Mouse (Mus musculus): Measurements from ENCODE around the gene Ift27. TPM values are rescaled to one million over a fixed set of nuclear protein-coding genes. Genes with fewer than 3 reads are reported as not detected.

Ift27 gene
- total RNA-seq (2021), result 10 to 100 TPM; 22.8 to 26.0 TPM

DNA sequence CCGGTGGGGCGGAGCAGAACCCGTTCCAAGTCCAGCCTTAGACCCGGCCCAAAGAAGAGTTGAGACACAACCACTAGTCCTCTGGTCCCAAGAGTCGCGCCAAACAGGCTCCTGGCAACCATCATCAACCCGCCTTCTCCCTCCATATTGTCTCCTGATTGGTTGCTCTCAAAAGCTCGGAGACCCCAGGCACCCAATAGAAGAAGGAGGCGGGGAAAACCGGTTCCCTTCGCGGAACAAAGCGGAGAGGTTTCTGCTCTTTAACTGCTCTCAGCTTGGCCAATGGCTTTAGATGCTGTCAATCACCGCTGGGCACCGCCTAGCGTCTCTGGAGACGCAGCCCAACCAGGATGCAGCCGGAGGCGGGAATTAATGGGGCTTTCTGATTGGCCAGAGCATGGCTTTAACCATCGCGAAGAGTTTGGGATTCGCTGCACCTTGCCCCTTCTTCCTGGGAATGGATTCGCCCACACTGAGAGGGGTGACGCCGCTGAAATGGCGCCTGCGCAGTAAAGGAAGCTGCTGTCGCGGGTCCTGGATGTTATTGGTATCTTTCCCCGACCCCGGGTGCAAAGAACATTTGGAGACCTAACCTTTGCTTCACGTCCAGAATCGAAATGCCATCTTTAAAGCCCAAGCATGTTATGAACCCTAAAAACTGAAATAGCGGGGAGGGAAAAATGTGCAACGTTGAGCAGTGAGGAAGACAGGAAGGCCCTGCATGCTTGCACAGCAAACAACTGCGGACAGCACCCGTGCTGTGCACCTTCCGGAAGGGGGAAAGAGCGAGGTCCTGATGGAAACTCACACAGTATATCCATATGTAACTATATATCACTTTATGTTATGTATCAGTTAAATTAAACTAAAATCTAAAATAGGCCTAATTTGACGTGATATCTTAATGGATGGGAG lies at the start of gene Ift27:
Gene Ift27, minus strand, starts transcription at position 136 of the 915 bp plus-strand sequence.
- DNase-seq (ENCODE audit: extremely low spot score in 1 of 2, low spot score in 1 of 2), result peak; percentile 86

DNA sequence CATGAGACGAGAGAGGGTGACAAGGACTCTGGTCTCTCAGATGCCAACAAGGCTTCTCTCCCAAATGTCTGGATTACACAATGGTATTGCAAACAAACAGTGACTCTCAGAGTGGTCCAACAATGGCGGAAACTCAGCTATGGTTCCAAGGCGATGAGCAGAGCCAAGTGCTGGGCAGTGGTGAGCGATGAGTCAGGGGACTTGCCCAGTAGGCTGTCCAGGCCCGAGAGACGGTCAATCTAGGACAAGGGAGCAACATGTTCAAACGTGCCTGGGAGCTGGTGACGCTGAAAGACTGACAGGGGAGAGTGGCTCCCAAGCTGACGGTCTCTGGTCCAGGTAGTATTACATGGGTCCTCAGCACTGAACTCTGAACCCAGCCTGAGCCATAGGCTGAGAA lies 41.4 kb upstream of the Ift27 start:
- DNase-seq (ENCODE audit: extremely low spot score in 1 of 2, low spot score in 1 of 2), result no peak

DNA sequence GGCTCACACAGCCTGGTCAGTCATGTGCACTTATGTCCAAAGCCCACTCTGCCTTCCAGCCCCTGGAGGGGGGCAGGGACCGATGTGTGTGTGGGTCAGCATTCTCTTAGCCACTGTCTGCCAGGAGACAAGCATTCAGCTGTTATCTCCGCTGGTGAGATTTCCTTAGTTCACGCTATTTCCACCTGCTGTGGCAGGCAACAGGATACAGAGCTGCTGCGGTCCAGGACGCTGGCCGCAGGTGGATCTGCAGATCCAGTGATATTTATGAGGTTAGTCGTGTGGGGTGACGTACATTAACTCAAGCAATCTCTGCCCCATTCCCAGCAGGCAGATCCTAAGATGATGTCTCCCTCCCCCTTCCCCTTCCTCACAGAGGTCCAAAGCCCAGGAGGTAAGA lies 37.5 kb upstream of the Ift27 start:
- no peak for DNase-seq (ENCODE audit: extremely low spot score in 1 of 2, low spot score in 1 of 2)

DNA sequence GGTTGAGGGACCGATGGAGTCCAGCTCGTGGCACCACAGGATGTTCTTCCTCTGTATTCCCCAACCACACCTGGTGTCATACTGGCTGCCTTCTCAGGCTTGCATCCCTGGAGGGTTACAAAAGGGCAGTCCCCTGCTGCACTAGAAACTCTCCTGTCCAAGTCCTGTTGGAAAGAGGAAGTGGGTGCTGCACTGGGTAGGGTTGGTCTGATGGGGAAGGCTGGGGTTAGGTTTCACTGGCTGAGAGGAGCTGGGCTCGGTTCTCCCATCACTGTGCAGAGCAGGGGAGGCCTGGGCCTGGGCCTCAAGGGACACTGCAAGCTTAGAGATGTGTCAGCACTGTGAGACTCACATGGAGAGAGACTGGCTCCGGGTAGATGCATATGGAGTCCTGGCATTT lies 36.3 kb upstream of the Ift27 start:
- DNase-seq (ENCODE audit: extremely low spot score in 1 of 2, low spot score in 1 of 2), result no peak

- DNase-seq (ENCODE audit: extremely low spot score in 1 of 2, low spot score in 1 of 2), result no peak
Observed at GRCm38 (mm10) chr15:78206312-78206711, 32.4 kb upstream of the Ift27 start, which contains the start of gene Pvalb. TSS of gene Pvalb (minus strand) at chr15:78206400.

DNA sequence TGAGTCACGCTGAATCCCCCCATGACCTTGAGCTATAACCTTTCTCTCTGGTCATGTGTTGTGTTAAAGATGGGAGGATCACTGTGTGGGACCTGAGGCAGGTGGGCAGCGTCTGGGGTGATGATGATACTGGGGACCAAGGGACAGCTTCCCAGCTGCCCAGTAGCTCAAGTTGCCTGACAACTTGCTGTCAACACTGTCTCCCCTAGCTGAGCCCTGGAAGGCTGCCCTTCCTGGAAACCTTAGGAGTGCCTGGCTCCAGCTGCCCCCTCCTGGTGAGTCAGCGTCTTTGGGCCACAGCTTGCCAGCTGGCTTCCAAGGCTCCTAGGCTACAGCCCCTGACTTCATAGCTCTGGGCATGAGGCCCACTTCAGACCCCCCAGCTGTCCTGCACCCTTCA lies 31.3 kb upstream of the Ift27 start:
- DNase-seq (ENCODE audit: extremely low spot score in 1 of 2, low spot score in 1 of 2), result peak in 1 of 2 experiments; percentile 18

DNA sequence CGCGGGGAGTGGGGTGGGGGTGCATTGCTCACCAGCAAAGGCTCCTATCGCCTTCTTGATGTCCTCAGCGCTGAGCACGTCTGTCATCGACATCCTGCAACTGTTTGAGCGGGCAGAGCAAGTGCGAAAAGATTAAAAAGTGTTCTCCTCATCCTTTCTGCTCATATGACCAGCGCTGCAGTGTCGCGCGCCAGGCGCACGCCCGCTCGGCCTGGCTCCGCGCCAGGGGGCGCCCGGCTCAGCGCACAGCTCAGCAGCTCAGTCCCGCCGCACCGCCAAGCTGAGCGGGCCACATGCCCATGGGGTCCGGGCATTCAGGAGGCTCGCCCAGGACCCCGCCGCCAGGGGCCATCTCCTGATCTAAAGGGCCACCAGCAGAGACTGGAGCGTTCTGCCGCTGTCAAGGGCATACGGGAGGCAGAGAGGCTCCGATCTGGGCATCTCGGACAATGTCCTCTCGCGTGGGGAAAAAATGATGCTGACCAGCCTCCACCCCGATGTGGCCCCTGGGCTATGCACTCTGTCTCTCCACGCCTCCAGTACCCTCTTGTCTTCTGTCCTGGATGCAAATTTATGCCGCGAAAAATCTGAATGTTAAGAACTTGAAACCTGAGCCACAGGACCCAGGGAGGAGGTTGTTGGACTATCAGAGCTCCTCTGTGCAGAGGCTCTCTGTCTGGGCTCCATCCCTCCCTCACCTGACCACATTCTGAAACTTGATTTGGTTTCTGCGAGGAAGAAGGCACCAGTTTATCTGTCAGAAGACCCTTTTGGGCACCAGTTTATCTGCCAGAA lies 30.3 kb upstream of the Ift27 start:
- peak in 1 of 2 experiments; percentile 52 for DNase-seq (ENCODE audit: extremely low spot score in 1 of 2, low spot score in 1 of 2)

- no peak for DNase-seq (ENCODE audit: extremely low spot score in 1 of 2, low spot score in 1 of 2)
Observed at GRCm38 (mm10) chr15:78195096-78195880, 21.4 kb upstream of the Ift27 start.

DNA sequence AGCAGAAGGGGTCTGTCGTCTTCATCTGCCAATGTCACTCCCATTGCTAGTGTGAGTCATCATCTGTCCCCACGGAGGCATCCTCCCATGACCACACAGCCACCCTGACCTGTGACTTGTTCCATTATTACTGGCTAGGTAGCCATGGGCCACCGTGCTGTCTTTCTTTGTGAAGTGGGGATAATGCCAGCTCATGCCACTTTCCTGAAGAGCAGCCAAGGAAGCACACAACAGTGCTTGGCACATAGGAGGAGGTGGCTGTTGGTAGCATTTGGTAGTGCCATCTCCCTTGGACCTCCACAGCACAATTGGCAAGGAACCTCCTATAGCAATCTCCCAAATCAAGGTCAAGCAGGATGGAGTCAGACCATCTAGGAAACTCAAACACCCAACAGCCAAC lies 20.4 kb upstream of the Ift27 start:
- DNase-seq (ENCODE audit: extremely low spot score in 1 of 2, low spot score in 1 of 2), result no peak

- DNase-seq (ENCODE audit: extremely low spot score in 1 of 2, low spot score in 1 of 2), result no peak
Observed at GRCm38 (mm10) chr15:78189636-78190035, 15.7 kb upstream of the Ift27 start.

DNA sequence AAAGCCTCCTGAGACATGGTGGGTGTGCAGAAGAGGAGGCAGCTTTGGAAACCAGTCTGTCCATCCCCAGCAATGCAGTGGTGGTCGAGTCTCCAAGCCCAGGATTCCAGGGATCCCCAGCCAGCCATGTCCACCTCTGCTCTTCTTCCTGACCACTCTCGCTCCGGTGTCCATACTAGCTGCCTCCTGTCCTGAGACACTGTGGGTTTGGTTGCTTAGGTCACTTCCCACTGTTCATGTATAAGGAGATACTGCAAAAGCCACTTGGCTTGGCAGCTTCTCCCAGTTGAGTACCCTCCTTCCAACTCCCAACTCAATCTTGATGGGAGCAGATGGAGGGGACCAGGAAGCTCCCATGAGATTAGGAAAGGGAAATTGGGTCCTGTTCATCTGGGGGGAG lies 14.6 kb upstream of the Ift27 start:
- no peak for DNase-seq (ENCODE audit: extremely low spot score in 1 of 2, low spot score in 1 of 2)

- no peak for DNase-seq (ENCODE audit: extremely low spot score in 1 of 2, low spot score in 1 of 2)
Observed at GRCm38 (mm10) chr15:78186906-78187305, 13.0 kb upstream of the Ift27 start.

DNA sequence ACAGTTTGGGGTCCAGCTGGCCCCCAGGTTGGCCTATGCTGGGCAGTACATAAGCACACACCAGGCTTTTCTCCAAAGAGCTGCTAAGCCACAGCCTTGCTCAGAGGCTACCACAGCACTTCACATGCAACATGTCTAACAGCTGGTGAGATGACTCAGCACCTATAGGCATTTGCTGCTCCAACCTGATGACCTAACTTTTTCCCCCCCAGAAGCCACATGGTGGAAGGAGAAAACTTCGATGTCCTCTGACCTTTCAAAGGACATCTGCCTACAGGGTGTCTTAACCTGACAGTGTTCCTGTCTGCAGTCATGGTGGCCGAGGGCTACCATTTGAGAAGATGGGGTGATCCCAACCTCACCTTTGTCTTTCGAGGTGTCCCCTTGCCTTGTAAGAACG lies 11.7 kb upstream of the Ift27 start:
- DNase-seq (ENCODE audit: extremely low spot score in 1 of 2, low spot score in 1 of 2), result no peak

GRCm38 (mm10) chr15:78184855-78185254 lies 10.9 kb upstream of the Ift27 start:
- peak in 1 of 2 experiments; percentile 57 for DNase-seq (ENCODE audit: extremely low spot score in 1 of 2, low spot score in 1 of 2)

GRCm38 (mm10) chr15:78181701-78182405 lies 7.9 kb upstream of the Ift27 start:
- DNase-seq (ENCODE audit: extremely low spot score in 1 of 2, low spot score in 1 of 2), result peak in 1 of 2 experiments; percentile 59

GRCm38 (mm10) chr15:78179775-78180174 lies 5.9 kb upstream of the Ift27 start:
- no peak for DNase-seq (ENCODE audit: extremely low spot score in 1 of 2, low spot score in 1 of 2)

DNA sequence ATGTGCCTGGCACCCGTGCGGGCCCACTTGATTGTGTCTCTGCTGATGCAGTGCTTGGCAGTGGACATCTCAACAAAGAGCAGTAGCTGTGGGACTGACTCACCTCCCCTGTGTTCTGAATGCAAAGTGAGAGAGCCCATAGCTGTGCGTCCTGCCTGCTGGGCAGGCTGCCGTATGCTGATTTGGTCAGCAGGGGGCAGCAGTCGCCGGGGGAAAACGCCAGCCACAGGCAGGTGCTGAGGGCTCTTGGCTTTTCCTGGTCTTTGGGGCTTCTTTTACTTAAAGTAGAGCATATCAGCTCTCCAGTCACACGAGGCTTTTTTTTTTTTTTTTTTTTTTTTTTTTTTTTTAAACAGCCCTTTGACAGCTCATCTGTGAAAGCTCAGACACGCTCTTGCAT lies 4.5 kb upstream of the Ift27 start:
- DNase-seq (ENCODE audit: extremely low spot score in 1 of 2, low spot score in 1 of 2), result peak; percentile 84 to 92

GRCm38 (mm10) chr15:78177257-78177656 lies 3.4 kb upstream of the Ift27 start:
- no peak for DNase-seq (ENCODE audit: extremely low spot score in 1 of 2, low spot score in 1 of 2)

DNA sequence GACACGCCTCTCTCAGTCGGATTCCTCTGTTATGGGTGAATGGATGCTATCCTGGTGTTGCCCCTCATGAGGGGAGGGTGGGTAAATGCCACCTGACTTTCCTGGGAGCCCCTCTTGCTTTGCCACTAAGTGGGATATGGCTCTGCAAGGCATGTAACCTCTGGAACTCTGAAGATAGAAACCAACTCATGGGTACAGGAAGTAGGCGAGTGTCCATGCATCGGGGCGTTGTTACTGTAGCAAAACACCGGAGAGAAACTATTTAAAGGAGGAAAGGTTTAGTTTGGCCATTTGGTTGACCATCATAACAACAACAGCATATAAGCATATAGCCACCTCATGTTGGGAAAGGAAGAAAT lies 959 bp upstream of the Ift27 start:
- DNase-seq (ENCODE audit: extremely low spot score in 1 of 2, low spot score in 1 of 2), result no peak
